Mouse (Mus musculus) hindbrain, postnatal 0 days (tissue): ENCODE results near the gene Gja3. TPM values are rescaled to one million over a fixed set of nuclear protein-coding genes. Genes with fewer than 3 reads are reported as not detected.

Experiments
- ATAC-seq: fragments of 200-750 bp; cut with Nextera tagmentation; 2 replicates; pipeline ENCODE4 v1.8.0; 2017; ENCODE audit warnings: mild to moderate bottlenecking, moderate TSS enrichment, moderate library complexity
- DNase-seq: peaks from one replicate; pipeline ENCODE4 v3.0.0-alpha.2; 2015; ENCODE audit warnings: low spot score
- H3K27ac ChIP-seq: fragments of 300-500 bp; sonication (generic); 2 replicates; pipeline ENCODE4 v1.5.1; 2014; ENCODE audit warnings: mild to moderate bottlenecking
- H3K27me3 ChIP-seq: fragments of 300-500 bp; sonication (generic); 2 replicates; pipeline ENCODE4 v1.6.1; 2014; ENCODE audit warnings: low read length, mixed read lengths; ENCODE audit not compliant: insufficient read depth
- H3K36me3 ChIP-seq: fragments of 300-500 bp; sonication (generic); 2 replicates; pipeline ENCODE4 v1.6.1; 2014; ENCODE audit warnings: low read length, mixed read lengths; ENCODE audit not compliant: insufficient read depth
- H3K4me1 ChIP-seq: fragments of 300-500 bp; sonication (generic); 2 replicates; pipeline ENCODE4 v1.6.1; 2014; ENCODE audit warnings: antibody characterized with exemption, low read length, mixed read lengths; ENCODE audit not compliant: insufficient read depth
- H3K4me2 ChIP-seq: fragments of 300-500 bp; sonication (generic); 2 replicates; pipeline ENCODE4 v1.6.1; 2014; ENCODE audit warnings: low read depth, mild to moderate bottlenecking, low read length, moderate library complexity, mixed read lengths
- H3K4me3 ChIP-seq: fragments of 300-500 bp; sonication (generic); 2 replicates; pipeline ENCODE4 v1.5.1; 2014; ENCODE audit warnings: low read length
- H3K9ac ChIP-seq: fragments of 300-500 bp; sonication (generic); replicated peaks from 2 replicates; pipeline ENCODE4 v1.6.1; 2014; ENCODE audit warnings: mild to moderate bottlenecking, low read length, moderate library complexity, mixed read lengths
- H3K9me3 ChIP-seq: fragments of 300-500 bp; sonication (generic); 2 replicates; pipeline ENCODE4 v1.6.1; 2016; ENCODE audit warnings: low read length, mixed read lengths
- CTCF ChIP-seq: IDR thresholded peaks from 2 replicates; pipeline ENCODE4 v1.5.1; 2016; ENCODE audit warnings: antibody characterized with exemption, control low read depth, low read depth
- WGBS: fragments of 180-500 bp; shearing (Covaris S2); extraction: QIAGEN DNeasy Blood & Tissue Kit; methylation state at CpG from one replicate; pipeline ENCODE4 v1.1.7; 2014; 5-methylcytosine and 5-hydroxymethylcytosine counted together
- polyA plus RNA-seq: library from polyadenylated mRNA; unstranded; fragments of >200 nt; fragmentation: Nextera tagmentation; extraction: Ambion mirVana; gene quantifications from 2 replicates; pipeline ENCODE4 v1.2.1, GENCODE M21; 2015
- total RNA-seq: library from RNA; depleted of rRNA; stranded (reverse); fragments of >200 nt; gene quantifications from 2 replicates; pipeline ENCODE4 v1.2.3, GENCODE M21; 2014; rRNA removed

Gene Gja3
- total RNA-seq: 0.52 TPM in 1 of 2 replicates, not detected in the other
- 0.76 and 1.4 TPM in 2 replicates for polyA plus RNA-seq

DNA sequence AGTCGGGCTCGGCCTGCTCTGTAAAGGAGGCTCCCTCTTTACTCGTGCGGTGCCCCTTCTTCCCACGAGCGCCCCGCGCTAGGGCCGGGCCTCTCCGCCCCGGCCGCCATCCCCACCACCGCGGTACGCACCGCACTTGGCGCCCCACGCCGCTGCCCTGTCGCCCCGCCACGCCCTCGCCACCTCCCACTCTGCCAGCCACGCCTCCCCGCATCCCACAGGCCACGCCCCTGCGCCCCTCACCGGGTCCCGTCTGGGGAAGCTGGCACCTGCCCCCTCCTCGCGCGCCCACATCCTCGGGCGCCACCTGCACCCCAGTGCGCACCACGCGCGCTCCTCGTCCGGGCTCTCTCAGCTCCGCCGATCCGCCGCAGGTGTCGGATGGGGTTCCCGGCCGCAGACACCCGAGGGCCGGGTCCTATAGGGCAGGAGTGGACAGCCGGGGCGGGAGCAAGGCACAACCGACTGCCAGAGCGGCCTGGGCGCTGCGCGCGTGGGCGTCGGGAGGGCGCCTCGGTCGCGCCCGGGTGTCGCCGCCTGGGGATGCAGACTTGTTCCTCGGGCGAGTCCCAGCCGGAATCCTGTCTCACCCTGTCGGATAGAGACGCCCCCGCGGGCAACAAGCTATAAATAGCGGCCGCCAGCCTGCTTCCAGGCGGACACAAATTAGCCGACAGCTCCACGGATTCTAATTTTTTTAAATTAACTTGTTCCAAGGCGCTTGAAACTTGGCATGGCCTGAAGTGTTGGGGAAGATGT is at the start of gene Gja3:
Gene Gja3 (minus strand): TSS at position 538 of the 759 bp plus-strand sequence.
- peak within 1 kb of the TSS; percentile 45 for H3K4me3 ChIP-seq
- H3K9me3 ChIP-seq: no peaks in the 10 kb centered on the region
- no peaks in the 10 kb centered on the region for H3K4me1 ChIP-seq
- peak; percentile 17 for DNase-seq
- H3K9ac ChIP-seq: peak within 1 kb of the TSS; percentile 40; the same call in 1 of the 2 replicates
- peak; percentile 58 for ATAC-seq
- H3K36me3 ChIP-seq: no peaks in the 10 kb centered on the region
- WGBS: 1% methylated on average over 61 of the region's 79 CpGs
- no peak for TF ChIP-seq CTCF
- peaks cover 39% of the 10 kb centered on the region for H3K27me3 ChIP-seq
- peak within 1 kb of the TSS; percentile 64 for H3K4me2 ChIP-seq
- no peak within 1 kb of the TSS for H3K27ac ChIP-seq

DNA sequence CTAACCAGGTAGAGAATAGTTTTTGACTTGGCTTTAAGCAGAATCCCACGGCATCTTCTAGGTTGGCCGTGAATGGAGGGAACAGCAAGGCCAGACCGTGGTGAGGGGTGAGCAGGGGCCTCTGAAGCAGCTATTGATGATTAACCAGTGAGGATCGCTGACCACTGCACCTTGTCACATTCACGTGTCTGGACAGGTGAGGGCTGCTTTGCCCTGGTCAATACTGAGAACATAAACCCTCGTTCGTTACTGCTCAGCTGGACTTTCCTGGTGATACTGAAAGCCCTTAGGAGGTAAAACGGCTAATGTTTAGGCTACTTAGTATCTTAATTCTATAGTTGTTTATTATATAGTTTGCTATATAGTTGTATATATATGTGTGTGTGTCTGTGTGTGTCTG is 49.2 kb upstream of the Gja3 start:
- no peaks in the 10 kb centered on the region for H3K36me3 ChIP-seq
- TF ChIP-seq CTCF: no peak
- no peak overlapping the region for H3K4me3 ChIP-seq
- 85% methylated on average over 8 of the region's 8 CpGs for WGBS
- no peak overlapping the region for H3K27ac ChIP-seq
- no peaks in the 10 kb centered on the region for H3K9me3 ChIP-seq
- DNase-seq (no peak), ATAC-seq (no peak)
- no peaks in the 10 kb centered on the region for H3K4me1 ChIP-seq
- no peak overlapping the region for H3K9ac ChIP-seq
- peaks cover 35% of the 10 kb centered on the region for H3K27me3 ChIP-seq
- H3K4me2 ChIP-seq: no peak overlapping the region

DNA sequence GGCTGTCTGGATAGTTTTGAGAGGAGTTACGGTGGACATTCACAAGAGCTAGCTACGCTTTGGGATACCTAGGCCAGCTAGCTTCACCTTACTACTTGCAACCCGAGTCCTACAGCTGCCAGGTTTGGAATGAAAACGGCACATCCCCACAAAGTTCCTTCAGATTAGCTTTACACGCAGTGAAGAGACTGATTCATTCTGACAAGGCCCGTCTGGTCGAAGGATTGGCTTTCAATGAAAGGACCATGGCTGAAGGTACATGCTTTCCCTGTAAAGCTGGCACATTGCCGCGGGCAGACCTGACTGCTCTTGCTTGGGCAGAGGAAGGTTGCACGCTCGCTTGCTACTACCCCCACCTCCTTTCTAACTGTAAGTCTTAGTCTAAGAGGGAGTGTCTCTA is 47.8 kb upstream of the Gja3 start:
- no peak overlapping the region for H3K4me3 ChIP-seq
- no peak for TF ChIP-seq CTCF
- no peak overlapping the region for H3K27ac ChIP-seq
- WGBS: 54% methylated on average over 11 of the region's 11 CpGs
- ATAC-seq: no peak
- H3K9me3 ChIP-seq: no peaks in the 10 kb centered on the region
- H3K27me3 ChIP-seq: peaks cover 40% of the 10 kb centered on the region
- H3K36me3 ChIP-seq: no peaks in the 10 kb centered on the region
- no peak for DNase-seq
- no peak overlapping the region for H3K4me2 ChIP-seq
- no peaks in the 10 kb centered on the region for H3K4me1 ChIP-seq
- H3K9ac ChIP-seq: no peak overlapping the region

DNA sequence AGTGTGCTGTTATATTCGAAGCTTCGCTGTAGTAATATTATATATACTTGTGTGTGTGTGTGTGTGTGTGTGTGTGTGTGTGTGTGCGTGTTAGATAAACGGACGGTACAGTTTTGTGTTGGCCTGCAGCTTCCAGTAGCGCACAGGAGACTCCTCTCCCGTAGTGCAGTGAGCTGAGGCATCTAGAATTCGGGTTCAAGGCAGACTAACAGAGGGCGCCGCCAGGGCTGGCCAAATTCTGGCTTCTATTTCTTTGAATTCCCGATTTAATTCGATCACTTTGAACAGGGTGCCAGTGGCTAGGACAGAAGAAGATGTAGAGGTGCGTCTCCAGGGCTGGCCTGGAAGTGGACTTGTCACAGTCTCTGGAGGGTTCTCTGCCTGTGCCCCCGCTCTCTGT is 47.2 kb upstream of the Gja3 start:
- Histone ChIP-seq H3K4me1 (no peaks in the 10 kb centered on the region), H3K27me3 (peaks cover 40% of the 10 kb centered on the region), H3K4me3 (peak overlapping the region; percentile 65; the same call in 1 of the 2 replicates), H3K36me3 (no peaks in the 10 kb centered on the region), H3K27ac (no peak overlapping the region), H3K9ac (no peak overlapping the region), H3K4me2 (peak overlapping the region; percentile 100), H3K9me3 (no peaks in the 10 kb centered on the region)
- no peak for TF ChIP-seq CTCF
- DNase-seq: no peak
- 0 out of 2 replicates have a peak, but pooled peaks have one; percentile 18 for ATAC-seq
- 10% methylated on average over 14 of the region's 14 CpGs for WGBS

DNA sequence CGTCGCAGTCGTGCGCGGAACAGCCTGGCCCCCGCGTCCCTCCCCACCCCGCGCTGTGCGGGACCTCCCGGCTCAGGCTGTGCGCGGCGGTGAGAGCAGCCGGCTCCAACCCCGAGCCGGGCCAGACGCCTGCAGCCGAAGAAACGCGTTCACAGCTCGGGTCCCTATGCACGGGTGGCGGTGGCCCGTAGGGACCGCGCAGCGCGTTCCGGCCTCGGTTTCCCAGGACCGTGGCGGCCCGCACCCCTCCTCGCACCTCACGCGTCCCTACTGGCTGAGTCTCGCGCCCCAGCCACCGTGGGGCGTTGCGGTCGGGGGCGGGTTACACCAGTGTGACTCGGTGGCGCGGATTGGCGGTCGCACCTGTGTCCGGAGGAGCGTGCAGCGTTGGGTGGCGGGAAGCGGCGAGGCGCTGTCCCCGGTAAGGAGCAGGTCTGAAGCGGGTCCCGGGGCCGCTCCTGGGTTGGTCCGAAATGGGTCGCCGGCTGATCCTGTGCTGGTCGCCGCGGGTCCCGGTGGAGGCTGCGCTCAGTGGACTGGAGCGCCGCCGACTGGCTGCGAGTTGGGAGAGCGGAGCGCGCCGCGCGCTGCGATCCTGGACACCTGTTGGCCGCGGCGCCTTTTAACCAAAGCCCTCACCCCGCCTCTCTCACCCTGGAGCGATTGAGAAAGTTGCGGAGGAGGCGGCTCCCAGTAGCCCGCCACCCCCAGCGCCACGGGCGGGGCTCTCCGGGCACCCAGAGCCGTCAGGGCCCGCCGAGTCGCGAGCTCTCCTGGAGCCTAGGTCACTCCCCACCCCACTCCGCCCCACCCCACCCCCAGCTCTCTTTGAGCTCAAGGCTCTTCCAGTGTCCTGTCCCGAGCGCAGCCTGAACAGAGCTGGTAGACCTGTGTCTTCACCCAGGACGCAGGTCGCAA is 46.5 kb upstream of the Gja3 start, which contains the start of gene Gjb2:
Gene Gjb2 (minus strand): TSS at position 597 of the 918 bp plus-strand sequence.
- Histone ChIP-seq H3K4me1 (no peaks in the 10 kb centered on the region), H3K9ac (peak within 1 kb of the TSS; percentile 37), H3K27ac (no peak within 1 kb of the TSS), H3K4me3 (peak within 1 kb of the TSS; percentile 65), H3K9me3 (no peaks in the 10 kb centered on the region), H3K27me3 (peaks cover 40% of the 10 kb centered on the region), H3K36me3 (no peaks in the 10 kb centered on the region), H3K4me2 (peak within 1 kb of the TSS; percentile 100)
- 2% methylated on average over 91 of the region's 101 CpGs for WGBS
- TF ChIP-seq CTCF: 0 out of 2 replicates have a peak, but pooled peaks have one; percentile 17
- DNase-seq: peak; percentile 54
- peak; percentile 71 for ATAC-seq

DNA sequence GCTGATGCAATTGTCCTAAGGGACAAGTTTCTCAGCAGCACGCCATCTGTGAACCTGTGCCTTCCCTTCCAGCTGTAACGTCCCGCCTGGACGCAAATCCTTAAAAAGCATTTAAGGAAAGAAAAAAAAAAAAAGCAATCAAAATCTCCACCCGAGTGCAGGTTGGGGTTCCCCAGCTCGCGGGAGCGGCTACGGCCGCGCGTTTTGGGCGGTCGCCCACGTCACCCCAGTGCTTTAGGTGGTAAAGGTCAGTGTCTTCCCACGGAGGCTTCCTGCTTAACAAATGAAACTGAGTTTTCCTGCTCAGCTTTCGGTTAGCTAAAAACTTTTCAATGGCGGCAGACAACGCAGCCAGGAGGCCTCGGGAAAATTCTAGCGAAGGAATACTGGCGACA is 45.8 kb upstream of the Gja3 start:
- DNase-seq (peak; percentile 7), ATAC-seq (no peak)
- Histone ChIP-seq H3K4me3 (peak overlapping the region; percentile 65), H3K9ac (peak overlapping the region; percentile 37), H3K4me2 (peak overlapping the region; percentile 100), H3K36me3 (no peaks in the 10 kb centered on the region), H3K4me1 (no peaks in the 10 kb centered on the region), H3K27me3 (peaks cover 40% of the 10 kb centered on the region), H3K9me3 (no peaks in the 10 kb centered on the region), H3K27ac (no peak overlapping the region)
- no peak for TF ChIP-seq CTCF
- 2% methylated on average over 22 of the region's 22 CpGs for WGBS
